Mouse (Mus musculus) limb, embryonic 12.5 days (tissue): ENCODE measurements around the gene Lrpap1. TPM values are rescaled to one million over a fixed set of nuclear protein-coding genes. Genes with fewer than 3 reads are reported as not detected.

ENCODE experiments used
- ATAC-seq: fragments of 200-750 bp; cut with Nextera tagmentation; 2 replicates; pipeline ENCODE4 v1.8.0; 2017; ENCODE audit warnings: low read depth, moderate TSS enrichment; ENCODE audit not compliant: insufficient number of reproducible peaks, insufficient read depth, low FRiP score, low TSS enrichment
- H3K27ac ChIP-seq: fragments of 300-500 bp; sonication (generic); 2 replicates; pipeline ENCODE4 v1.5.1; 2016; ENCODE audit warnings: mild to moderate bottlenecking, moderate library complexity
- H3K27me3 ChIP-seq: fragments of 300-500 bp; sonication (generic); 2 replicates; pipeline ENCODE4 v1.6.1; 2016; ENCODE audit warnings: mild to moderate bottlenecking, moderate library complexity
- H3K36me3 ChIP-seq: fragments of 300-500 bp; sonication (generic); 2 replicates; pipeline ENCODE4 v1.6.1; 2016; ENCODE audit warnings: mild to moderate bottlenecking, moderate library complexity
- H3K4me1 ChIP-seq: fragments of 300-500 bp; sonication (generic); replicated peaks from 2 replicates; pipeline ENCODE4 v1.6.1; 2016
- H3K4me2 ChIP-seq: fragments of 300-500 bp; sonication (generic); 2 replicates; pipeline ENCODE4 v1.6.1; 2016; ENCODE audit warnings: mild to moderate bottlenecking, moderate library complexity
- H3K4me3 ChIP-seq: fragments of 300-500 bp; sonication (generic); replicated peaks from 2 replicates; pipeline ENCODE4 v1.5.1; 2016; ENCODE audit warnings: mild to moderate bottlenecking
- H3K9ac ChIP-seq: fragments of 300-500 bp; sonication (generic); replicated peaks from 2 replicates; pipeline ENCODE4 v1.6.1; 2016; ENCODE audit warnings: mild to moderate bottlenecking, moderate library complexity
- H3K9me3 ChIP-seq: fragments of 300-500 bp; sonication (generic); 2 replicates; pipeline ENCODE4 v1.6.1; 2016; ENCODE audit warnings: mild to moderate bottlenecking, moderate library complexity
- WGBS: fragments of 180-500 bp; shearing (Covaris S2); methylation state at CpG from one replicate; pipeline ENCODE4 v1.1.7; 2016; 5-methylcytosine and 5-hydroxymethylcytosine counted together
- polyA plus RNA-seq: library from polyadenylated mRNA; unstranded; fragments of >200 nt; fragmentation: Nextera tagmentation; extraction: Ambion mirVana; gene quantifications from 2 replicates; pipeline ENCODE4 v1.2.1, GENCODE M21; 2016

The Lrpap1 gene
- polyA plus RNA-seq, 1 experiment from 2014 or later, result 83.5 TPM

- peaks cover 8% of the 10 kb centered on the region; the same call in 1 of the 2 replicates for H3K27me3 ChIP-seq
- no peak overlapping the region for H3K9ac ChIP-seq
- H3K4me3 ChIP-seq, result no peak overlapping the region
- H3K27ac ChIP-seq, result no peak overlapping the region
- H3K9me3 ChIP-seq, result no peaks in the 10 kb centered on the region
- no peak for ATAC-seq
- H3K4me2 ChIP-seq, result no peak overlapping the region
- H3K4me1 ChIP-seq, result no peaks in the 10 kb centered on the region
- WGBS, result 66% methylated on average over 3 of the region's 3 CpGs
- no peaks in the 10 kb centered on the region for H3K36me3 ChIP-seq
Observed at GRCm38 (mm10) chr5:35084913-35085312, 20.7 kb downstream of the Lrpap1 start.

- no peak overlapping the region for H3K9ac ChIP-seq
- H3K4me3 ChIP-seq, result no peak overlapping the region
Observed at GRCm38 (mm10) chr5:35079101-35079500, 26.5 kb downstream of the Lrpap1 start.

DNA sequence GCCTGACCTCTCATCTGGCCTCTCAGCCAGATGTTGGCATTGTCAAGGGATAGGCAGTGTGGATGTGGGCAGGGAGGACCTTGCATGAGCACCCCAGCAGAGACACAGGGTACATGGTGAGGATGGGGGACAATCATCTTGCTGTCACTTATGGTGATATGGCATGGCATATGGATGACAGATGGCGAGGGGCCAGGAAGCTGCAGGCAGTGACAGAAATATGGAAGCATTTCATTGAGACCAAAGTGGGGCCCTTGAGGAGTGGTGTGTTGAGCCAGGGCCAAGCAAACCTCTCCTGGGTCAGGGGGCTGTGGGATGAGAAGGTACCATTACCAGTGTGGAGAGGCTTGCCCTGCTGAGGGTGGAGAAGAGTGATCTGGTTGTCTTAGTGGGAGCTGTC is 29.2 kb downstream of the Lrpap1 start:
- WGBS, result 89% methylated on average over 1 of the region's 1 CpGs

More at GRCm38 (mm10) chr5:35079101-35079500, 26.5 kb downstream of the Lrpap1 start:
- WGBS, result 35% methylated on average over 18 of the region's 18 CpGs
- no peak for ATAC-seq
- Histone ChIP-seq H3K9me3 (no peaks in the 10 kb centered on the region), H3K27me3 (peaks cover 28% of the 10 kb centered on the region), H3K36me3 (no peaks in the 10 kb centered on the region), H3K4me2 (no peak overlapping the region), H3K27ac (no peak overlapping the region), H3K4me1 (peaks cover 6% of the 10 kb centered on the region; the same call in 1 of the 2 replicates)

GRCm38 (mm10) chr5:35073992-35074391 is 31.6 kb downstream of the Lrpap1 start:
- no peak for ATAC-seq
- WGBS, result 77% methylated on average over 9 of the region's 9 CpGs
- no peak overlapping the region for H3K27ac ChIP-seq

More for the DNA sequence above, 29.2 kb downstream of the Lrpap1 start:
- Histone ChIP-seq H3K4me3 (no peak overlapping the region), H3K4me1 (peaks cover 6% of the 10 kb centered on the region; the same call in 1 of the 2 replicates), H3K4me2 (no peak overlapping the region), H3K9ac (no peak overlapping the region), H3K27me3 (peaks cover 28% of the 10 kb centered on the region), H3K27ac (no peak overlapping the region), H3K9me3 (no peaks in the 10 kb centered on the region), H3K36me3 (no peaks in the 10 kb centered on the region)
- no peak for ATAC-seq

GRCm38 (mm10) chr5:35073235-35073634 is 32.3 kb downstream of the Lrpap1 start:
- no peak for ATAC-seq
- H3K4me1 ChIP-seq, result no peaks in the 10 kb centered on the region

More at GRCm38 (mm10) chr5:35073992-35074391, 31.6 kb downstream of the Lrpap1 start:
- no peaks in the 10 kb centered on the region for H3K36me3 ChIP-seq
- H3K27me3 ChIP-seq, result peaks cover 12% of the 10 kb centered on the region
- H3K4me3 ChIP-seq, result no peak overlapping the region
- H3K4me2 ChIP-seq, result no peak overlapping the region
- H3K9me3 ChIP-seq, result no peaks in the 10 kb centered on the region
- no peak overlapping the region for H3K9ac ChIP-seq
- H3K4me1 ChIP-seq, result no peaks in the 10 kb centered on the region

GRCm38 (mm10) chr5:35071855-35072254 is 33.7 kb downstream of the Lrpap1 start:
- no peak overlapping the region for H3K9ac ChIP-seq
- H3K9me3 ChIP-seq, result no peaks in the 10 kb centered on the region
- H3K36me3 ChIP-seq, result no peaks in the 10 kb centered on the region
- 91% methylated on average over 6 of the region's 6 CpGs for WGBS
- no peaks in the 10 kb centered on the region for H3K4me1 ChIP-seq
- no peak overlapping the region for H3K4me2 ChIP-seq
- ATAC-seq, result no peak
- H3K27me3 ChIP-seq, result no peaks in the 10 kb centered on the region
- H3K4me3 ChIP-seq, result no peak overlapping the region
- H3K27ac ChIP-seq, result no peak overlapping the region

More at GRCm38 (mm10) chr5:35073235-35073634, 32.3 kb downstream of the Lrpap1 start:
- WGBS, result 67% methylated on average over 11 of the region's 11 CpGs
- Histone ChIP-seq H3K4me2 (no peak overlapping the region), H3K9me3 (no peaks in the 10 kb centered on the region), H3K36me3 (no peaks in the 10 kb centered on the region), H3K27ac (no peak overlapping the region), H3K9ac (no peak overlapping the region), H3K27me3 (peaks cover 4% of the 10 kb centered on the region), H3K4me3 (no peak overlapping the region)

GRCm38 (mm10) chr5:35070953-35071352 is 34.6 kb downstream of the Lrpap1 start:
- Histone ChIP-seq H3K36me3 (no peaks in the 10 kb centered on the region), H3K4me1 (no peaks in the 10 kb centered on the region), H3K27me3 (no peaks in the 10 kb centered on the region), H3K4me3 (no peak overlapping the region), H3K9ac (no peak overlapping the region), H3K9me3 (no peaks in the 10 kb centered on the region), H3K27ac (no peak overlapping the region), H3K4me2 (no peak overlapping the region)
- no peak for ATAC-seq
- WGBS, result 63% methylated on average over 7 of the region's 7 CpGs

- WGBS, result 85% methylated on average over 8 of the region's 8 CpGs
- Histone ChIP-seq H3K4me1 (no peaks in the 10 kb centered on the region), H3K4me3 (no peak overlapping the region), H3K27me3 (no peaks in the 10 kb centered on the region), H3K9ac (no peak overlapping the region), H3K9me3 (no peaks in the 10 kb centered on the region), H3K36me3 (no peaks in the 10 kb centered on the region), H3K27ac (no peak overlapping the region), H3K4me2 (no peak overlapping the region)
- no peak for ATAC-seq
Observed at GRCm38 (mm10) chr5:35070314-35070713, 35.3 kb downstream of the Lrpap1 start.

DNA sequence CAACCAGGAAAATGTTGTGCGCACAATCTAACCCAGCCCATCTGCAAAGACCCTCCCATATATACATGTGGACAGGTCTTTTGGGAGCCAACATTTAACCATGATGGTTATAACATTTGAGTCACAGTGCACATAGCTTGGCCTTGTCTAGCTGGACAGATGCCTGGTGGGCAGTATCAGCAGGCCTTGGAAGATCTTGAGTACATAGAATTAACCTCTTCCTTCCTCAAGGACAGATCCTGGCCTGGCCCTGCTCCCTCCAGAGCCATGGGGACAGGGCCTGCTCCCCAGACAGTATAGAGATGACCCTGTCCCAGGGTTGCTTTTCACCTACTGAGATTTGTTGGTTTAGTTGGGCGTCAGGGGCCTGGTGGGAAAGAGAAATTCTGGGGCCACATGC is 35.7 kb downstream of the Lrpap1 start:
- H3K36me3 ChIP-seq, result no peaks in the 10 kb centered on the region
- no peaks in the 10 kb centered on the region for H3K9me3 ChIP-seq
- H3K27ac ChIP-seq, result no peak overlapping the region
- 87% methylated on average over 2 of the region's 2 CpGs for WGBS
- H3K4me2 ChIP-seq, result no peak overlapping the region
- no peak overlapping the region for H3K4me3 ChIP-seq
- ATAC-seq, result no peak
- H3K4me1 ChIP-seq, result no peaks in the 10 kb centered on the region
- no peaks in the 10 kb centered on the region for H3K27me3 ChIP-seq
- no peak overlapping the region for H3K9ac ChIP-seq

GRCm38 (mm10) chr5:35060098-35060497 is 45.5 kb downstream of the Lrpap1 start:
- WGBS, result 62% methylated on average over 3 of the region's 3 CpGs
- Histone ChIP-seq H3K9ac (no peak overlapping the region), H3K27me3 (peaks cover 63% of the 10 kb centered on the region), H3K9me3 (no peaks in the 10 kb centered on the region), H3K36me3 (no peaks in the 10 kb centered on the region), H3K27ac (no peak overlapping the region), H3K4me1 (peaks cover 7% of the 10 kb centered on the region), H3K4me2 (no peak overlapping the region), H3K4me3 (no peak overlapping the region)
- no peak for ATAC-seq

- H3K4me1 ChIP-seq, result peaks cover 7% of the 10 kb centered on the region
- H3K4me3 ChIP-seq, result 0 out of 2 replicates have a peak overlapping the region, but pooled peaks have one; percentile 59
- H3K9ac ChIP-seq, result no peak overlapping the region
- no peaks in the 10 kb centered on the region for H3K36me3 ChIP-seq
- H3K27ac ChIP-seq, result no peak overlapping the region
- H3K27me3 ChIP-seq, result peaks cover 74% of the 10 kb centered on the region
- 0 out of 2 replicates have a peak overlapping the region, but pooled peaks have one; percentile 97 for H3K4me2 ChIP-seq
- no peaks in the 10 kb centered on the region for H3K9me3 ChIP-seq
- ATAC-seq, result no peak
- WGBS, result 68% methylated on average over 1 of the region's 1 CpGs
Observed at GRCm38 (mm10) chr5:35058216-35058615, 47.4 kb downstream of the Lrpap1 start.

DNA sequence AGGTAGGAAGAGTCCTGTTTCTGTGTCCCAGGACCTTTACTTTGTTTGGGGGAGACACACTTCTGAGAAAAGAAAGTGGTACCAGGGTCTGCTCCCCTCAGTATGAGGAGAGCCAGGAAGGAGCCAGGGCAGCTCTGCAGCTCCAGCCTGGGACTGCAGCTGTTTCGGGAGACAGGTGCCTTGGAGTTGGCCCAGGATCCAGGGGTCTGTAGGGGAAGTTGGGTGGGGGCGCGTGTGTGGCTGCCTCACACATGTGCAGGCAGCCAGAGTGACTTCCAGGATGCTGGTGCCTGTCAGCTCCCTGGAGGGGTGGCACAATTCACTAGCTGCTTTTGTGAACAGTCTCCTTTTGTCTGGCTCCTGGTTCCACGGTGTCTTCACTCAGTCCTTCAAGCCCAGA is 48.0 kb downstream of the Lrpap1 start:
- WGBS, result 26% methylated on average over 4 of the region's 4 CpGs
- peaks cover 7% of the 10 kb centered on the region for H3K4me1 ChIP-seq
- H3K27me3 ChIP-seq, result peaks cover 74% of the 10 kb centered on the region
- no peak overlapping the region for H3K27ac ChIP-seq
- no peak overlapping the region for H3K9ac ChIP-seq
- peak overlapping the region; percentile 97 for H3K4me2 ChIP-seq
- no peaks in the 10 kb centered on the region for H3K9me3 ChIP-seq
- no peaks in the 10 kb centered on the region for H3K36me3 ChIP-seq
- no peak for ATAC-seq
- H3K4me3 ChIP-seq, result peak overlapping the region; percentile 59
